Mouse (Mus musculus) 416B (cell line): ENCODE data around the gene Vmn1r206.
"Not testable (repeated sequence)": the region's sequence is repeated elsewhere in the genome, so short reads cannot be mapped to it uniquely, and the experiment has no call there.

Experiments used
- DNase-seq: peaks from one replicate; pipeline ENCODE4 v3.0.0; 2011; ENCODE audit warnings: low read depth

Vmn1r206 gene

GRCm38 (mm10) chr13:22624151-22624550, at the start of gene Vmn1r206:
Gene Vmn1r206, minus strand, starts transcription at chr13:22624251.
- not testable (repeated sequence) for DNase-seq

DNA sequence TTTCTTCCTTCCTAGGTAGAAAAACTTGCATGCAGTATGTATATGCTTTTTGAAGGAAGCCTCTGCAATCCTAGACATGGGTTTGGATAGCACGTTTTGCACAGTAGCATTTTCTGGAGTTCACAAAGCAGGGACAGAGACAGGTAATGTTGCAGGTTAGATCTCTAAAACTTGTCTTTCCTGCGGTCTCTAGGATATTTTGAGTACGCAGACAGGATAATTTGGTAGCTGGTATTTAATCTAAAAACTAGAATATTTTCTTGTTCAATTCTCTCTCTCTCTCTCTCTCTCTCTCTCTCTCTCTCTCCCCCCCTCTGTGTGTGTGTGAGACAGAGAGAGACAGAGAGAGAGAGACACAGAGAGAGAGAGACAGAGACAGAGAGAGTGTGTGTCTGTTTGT, 31.2 kb downstream of the Vmn1r206 start, which contains the start of gene Vmn1r205:
Gene Vmn1r205 (minus strand): TSS at position 101 of the 400 bp plus-strand sequence.
- DNase-seq, result no peak

DNA sequence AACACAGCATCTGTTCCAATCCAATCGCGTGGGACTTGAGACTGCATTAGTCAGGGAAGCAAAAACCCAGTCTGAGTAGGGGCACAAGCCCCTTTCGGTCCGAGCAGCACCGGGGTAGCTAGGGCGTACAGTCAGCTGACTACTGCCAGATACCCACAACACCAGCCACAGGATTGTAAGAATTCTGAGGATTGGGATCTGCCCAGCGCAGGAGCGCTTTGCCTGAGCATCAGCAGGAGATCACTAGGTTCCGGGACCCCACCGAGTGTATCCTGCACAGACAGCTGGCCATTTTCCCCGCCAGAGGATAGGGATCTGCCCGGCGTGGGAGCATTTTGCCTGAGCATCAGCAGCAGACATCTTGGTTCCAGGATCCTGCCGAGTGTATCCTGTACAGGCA, 40.7 kb downstream of the Vmn1r206 start:
- DNase-seq, result not testable (repeated sequence)

DNA sequence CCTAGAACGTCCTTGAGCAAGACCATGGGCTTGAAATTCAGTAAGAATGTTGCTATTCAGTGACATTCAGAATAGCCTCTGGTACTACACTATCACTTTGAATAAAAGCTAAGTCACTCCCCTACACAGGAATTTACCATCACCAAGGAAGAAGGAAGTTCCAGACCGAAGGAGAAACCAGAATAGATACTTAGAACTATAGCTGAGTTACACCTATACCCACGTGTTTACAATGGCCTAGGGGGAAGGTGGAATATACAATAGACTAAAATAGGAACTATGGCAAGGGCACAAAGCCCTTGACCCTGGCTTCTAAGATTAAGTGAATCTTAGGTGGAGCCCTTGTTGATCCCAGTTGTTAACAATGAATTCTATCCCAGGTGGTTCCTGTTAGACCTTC, 49.1 kb downstream of the Vmn1r206 start:
- not testable (repeated sequence) for DNase-seq
